Mouse (Mus musculus) liver, embryonic 11.5 days (tissue): Measurements from ENCODE around the gene Mier2. TPM values are rescaled to one million over a fixed set of nuclear protein-coding genes. Genes with fewer than 3 reads are reported as not detected.

Experiments used
- ATAC-seq: fragments of 200-750 bp; cut with Nextera tagmentation; replicated peaks from 2 replicates; pipeline ENCODE4 v1.8.0; 2017; ENCODE audit warnings: moderate number of reproducible peaks, mild to moderate bottlenecking, moderate TSS enrichment, moderate library complexity; ENCODE audit not compliant: low FRiP score
- DNase-seq: peaks from one replicate; pipeline ENCODE4 v3.0.0-alpha.2; 2017; ENCODE audit warnings: low spot score
- H3K27ac ChIP-seq: fragments of 300-500 bp; sonication (generic); 2 replicates; pipeline ENCODE4 v1.5.1; 2014; ENCODE audit warnings: mild to moderate bottlenecking, low read depth, low read length, control low read depth
- H3K27me3 ChIP-seq: fragments of 300-500 bp; sonication (generic); replicated peaks from 2 replicates; pipeline ENCODE4 v1.6.1; 2014; ENCODE audit warnings: low read length, mixed read lengths; ENCODE audit not compliant: control insufficient read depth, insufficient read depth
- H3K36me3 ChIP-seq: fragments of 300-500 bp; sonication (generic); 2 replicates; pipeline ENCODE4 v1.6.1; 2014; ENCODE audit warnings: mild to moderate bottlenecking, low read length, moderate library complexity, mixed read lengths; ENCODE audit not compliant: control insufficient read depth, insufficient read depth
- H3K4me1 ChIP-seq: fragments of 300-500 bp; sonication (generic); replicated peaks from 2 replicates; pipeline ENCODE4 v1.6.1; 2014; ENCODE audit warnings: low read length, mixed read lengths; ENCODE audit not compliant: control insufficient read depth, insufficient read depth
- H3K4me2 ChIP-seq: fragments of 300-500 bp; sonication (generic); 2 replicates; pipeline ENCODE4 v1.6.1; 2014; ENCODE audit warnings: mild to moderate bottlenecking, control low read depth, moderate library complexity
- H3K4me3 ChIP-seq: fragments of 300-500 bp; sonication (generic); 2 replicates; pipeline ENCODE4 v1.5.1; 2014; ENCODE audit warnings: low read depth, low read length, control low read depth
- H3K9ac ChIP-seq: fragments of 300-500 bp; sonication (generic); 2 replicates; pipeline ENCODE4 v1.6.1; 2014; ENCODE audit warnings: low read depth, low read length, control low read depth
- H3K9me3 ChIP-seq: fragments of 300-500 bp; sonication (generic); 2 replicates; pipeline ENCODE4 v1.6.1; 2016; ENCODE audit warnings: low read length, inconsistent platforms, mixed read lengths; ENCODE audit not compliant: control insufficient read depth
- WGBS: fragments of 180-500 bp; shearing (Covaris S2); extraction: QIAGEN DNeasy Blood & Tissue Kit; methylation state at CpG from one replicate; pipeline ENCODE4 v1.1.7; 2014; 5-methylcytosine and 5-hydroxymethylcytosine counted together
- polyA plus RNA-seq: library from polyadenylated mRNA; unstranded; fragments of >200 nt; fragmentation: Nextera tagmentation; extraction: Ambion mirVana; gene quantifications from 2 replicates; pipeline ENCODE4 v1.2.1, GENCODE M21; 2014

The Mier2 gene
- polyA plus RNA-seq, 1 experiment from 2014 or later: 33.1 TPM

- H3K27ac ChIP-seq: no peak within 1 kb of the TSS
- 75% methylated on average over 5 of the region's 5 CpGs for WGBS
These were observed 32.2 kb upstream of the Mier2 start, which contains the start of gene Theg for GRCm38 (mm10) chr10:79587061-79587751. Theg (minus strand) TSS chr10:79587331.

GRCm38 (mm10) chr10:79586243-79586642 lies 31.2 kb upstream of the Mier2 start:
- Histone ChIP-seq H3K27ac (no peak overlapping the region), H3K4me3 (no peak overlapping the region), H3K9ac (no peak overlapping the region), H3K9me3 (no peaks in the 10 kb centered on the region), H3K4me2 (no peak overlapping the region), H3K27me3 (no peaks in the 10 kb centered on the region), H3K36me3 (no peaks in the 10 kb centered on the region), H3K4me1 (no peaks in the 10 kb centered on the region)
- 66% methylated on average over 8 of the region's 8 CpGs for WGBS
- DNase-seq (no peak), ATAC-seq (no peak)

More at GRCm38 (mm10) chr10:79587061-79587751, 32.2 kb upstream of the Mier2 start, which contains the start of gene Theg:
- Histone ChIP-seq H3K9me3 (no peaks in the 10 kb centered on the region), H3K4me2 (no peak within 1 kb of the TSS), H3K36me3 (no peaks in the 10 kb centered on the region), H3K27me3 (no peaks in the 10 kb centered on the region), H3K9ac (no peak within 1 kb of the TSS), H3K4me3 (no peak within 1 kb of the TSS), H3K4me1 (no peaks in the 10 kb centered on the region)
- ATAC-seq (no peak), DNase-seq (no peak)

- Histone ChIP-seq H3K27me3 (no peaks in the 10 kb centered on the region), H3K36me3 (no peaks in the 10 kb centered on the region), H3K4me2 (no peak overlapping the region), H3K9ac (no peak overlapping the region), H3K4me1 (no peaks in the 10 kb centered on the region), H3K9me3 (no peaks in the 10 kb centered on the region), H3K27ac (no peak overlapping the region), H3K4me3 (no peak overlapping the region)
- no peak for DNase-seq
- WGBS: 93% methylated on average over 5 of the region's 5 CpGs
- no peak for ATAC-seq
These were observed 30.7 kb upstream of the Mier2 start for GRCm38 (mm10) chr10:79585723-79586122.

- Histone ChIP-seq H3K4me3 (no peak overlapping the region), H3K4me2 (no peak overlapping the region), H3K36me3 (no peaks in the 10 kb centered on the region), H3K9ac (no peak overlapping the region), H3K4me1 (no peaks in the 10 kb centered on the region), H3K9me3 (no peaks in the 10 kb centered on the region), H3K27me3 (no peaks in the 10 kb centered on the region), H3K27ac (no peak overlapping the region)
- ATAC-seq (no peak), DNase-seq (no peak)
- 93% methylated on average over 6 of the region's 6 CpGs for WGBS
These were observed 30.1 kb upstream of the Mier2 start for GRCm38 (mm10) chr10:79585136-79585535.

GRCm38 (mm10) chr10:79584426-79584825 lies 29.4 kb upstream of the Mier2 start:
- H3K9ac ChIP-seq: no peak overlapping the region
- no peaks in the 10 kb centered on the region for H3K9me3 ChIP-seq
- no peaks in the 10 kb centered on the region for H3K36me3 ChIP-seq
- H3K27ac ChIP-seq: no peak overlapping the region
- 70% methylated on average over 9 of the region's 9 CpGs for WGBS
- H3K4me1 ChIP-seq: no peaks in the 10 kb centered on the region
- H3K4me3 ChIP-seq: no peak overlapping the region
- DNase-seq (no peak), ATAC-seq (no peak)
- no peaks in the 10 kb centered on the region for H3K27me3 ChIP-seq
- H3K4me2 ChIP-seq: no peak overlapping the region

- Histone ChIP-seq H3K36me3 (no peaks in the 10 kb centered on the region), H3K9ac (no peak overlapping the region), H3K4me3 (no peak overlapping the region), H3K4me1 (no peaks in the 10 kb centered on the region), H3K27me3 (no peaks in the 10 kb centered on the region), H3K4me2 (no peak overlapping the region), H3K27ac (no peak overlapping the region), H3K9me3 (no peaks in the 10 kb centered on the region)
- DNase-seq (no peak), ATAC-seq (no peak)
- WGBS: 49% methylated on average over 7 of the region's 7 CpGs
These were observed 29.0 kb upstream of the Mier2 start for GRCm38 (mm10) chr10:79584021-79584420.

- no peak overlapping the region for H3K4me2 ChIP-seq
- 82% methylated on average over 8 of the region's 8 CpGs for WGBS
- no peak overlapping the region for H3K27ac ChIP-seq
- DNase-seq (no peak), ATAC-seq (no peak)
- no peaks in the 10 kb centered on the region for H3K4me1 ChIP-seq
- no peaks in the 10 kb centered on the region for H3K36me3 ChIP-seq
- no peaks in the 10 kb centered on the region for H3K27me3 ChIP-seq
- no peak overlapping the region for H3K9ac ChIP-seq
- H3K9me3 ChIP-seq: no peaks in the 10 kb centered on the region
- no peak overlapping the region for H3K4me3 ChIP-seq
These were observed 26.5 kb upstream of the Mier2 start for GRCm38 (mm10) chr10:79581501-79581900.

- WGBS: 42% methylated on average over 6 of the region's 6 CpGs
- H3K27ac ChIP-seq: no peak overlapping the region
- no peak overlapping the region for H3K4me2 ChIP-seq
- DNase-seq (peak; percentile 49), ATAC-seq (no peak)
- H3K4me3 ChIP-seq: no peak overlapping the region
- no peaks in the 10 kb centered on the region for H3K36me3 ChIP-seq
- H3K9ac ChIP-seq: no peak overlapping the region
- no peaks in the 10 kb centered on the region for H3K4me1 ChIP-seq
- no peaks in the 10 kb centered on the region for H3K9me3 ChIP-seq
- no peaks in the 10 kb centered on the region for H3K27me3 ChIP-seq
These were observed 25.8 kb upstream of the Mier2 start for GRCm38 (mm10) chr10:79580811-79581210.

- WGBS: 58% methylated on average over 7 of the region's 7 CpGs
These were observed 25.4 kb upstream of the Mier2 start for GRCm38 (mm10) chr10:79580356-79580755.

More at GRCm38 (mm10) chr10:79580356-79580755, 25.4 kb upstream of the Mier2 start:
- Histone ChIP-seq H3K9me3 (no peaks in the 10 kb centered on the region), H3K9ac (no peak overlapping the region), H3K36me3 (no peaks in the 10 kb centered on the region), H3K4me2 (no peak overlapping the region), H3K4me3 (no peak overlapping the region), H3K4me1 (no peaks in the 10 kb centered on the region), H3K27me3 (no peaks in the 10 kb centered on the region), H3K27ac (no peak overlapping the region)
- no peak for DNase-seq
- ATAC-seq: no peak
